Mouse (Mus musculus) intestine, embryonic 15.5 days (tissue): ENCODE results near the gene Lrtm2. TPM values are rescaled to one million over a fixed set of nuclear protein-coding genes. Genes with fewer than 3 reads are reported as not detected.
"Not testable (repeated sequence)": the region's sequence is repeated elsewhere in the genome, so short reads cannot be mapped to it uniquely, and the experiment has no call there.

Experiments
- ATAC-seq: fragments of 200-750 bp; cut with Nextera tagmentation; 2 replicates; pipeline ENCODE4 v1.8.0; 2017; ENCODE audit warnings: moderate TSS enrichment, moderate library complexity
- H3K27ac ChIP-seq: fragments of 300-500 bp; sonication (generic); 2 replicates; pipeline ENCODE4 v1.5.1; 2015; ENCODE audit warnings: mild to moderate bottlenecking, inconsistent platforms
- H3K27me3 ChIP-seq: fragments of 300-500 bp; sonication (generic); replicated peaks from 2 replicates; pipeline ENCODE4 v1.6.1; 2015; ENCODE audit warnings: inconsistent platforms
- H3K36me3 ChIP-seq: fragments of 300-500 bp; sonication (generic); 2 replicates; pipeline ENCODE4 v1.6.1; 2015; ENCODE audit warnings: inconsistent platforms
- H3K4me1 ChIP-seq: fragments of 300-500 bp; sonication (generic); replicated peaks from 2 replicates; pipeline ENCODE4 v1.6.1; 2015; ENCODE audit warnings: inconsistent platforms
- H3K4me2 ChIP-seq: fragments of 300-500 bp; sonication (generic); replicated peaks from 2 replicates; pipeline ENCODE4 v1.6.1; 2015; ENCODE audit warnings: mild to moderate bottlenecking, inconsistent platforms
- H3K4me3 ChIP-seq: fragments of 300-500 bp; sonication (generic); replicated peaks from 2 replicates; pipeline ENCODE4 v1.5.1; 2015; ENCODE audit warnings: inconsistent platforms
- H3K9ac ChIP-seq: fragments of 300-500 bp; sonication (generic); 2 replicates; pipeline ENCODE4 v1.6.1; 2015; ENCODE audit warnings: inconsistent platforms
- H3K9me3 ChIP-seq: fragments of 300-500 bp; sonication (generic); 2 replicates; pipeline ENCODE4 v1.6.1; 2016; ENCODE audit warnings: inconsistent platforms
- WGBS: fragments of 180-500 bp; shearing (Covaris S2); methylation state at CpG from one replicate; pipeline ENCODE4 v1.1.7; 2015; 5-methylcytosine and 5-hydroxymethylcytosine counted together
- polyA plus RNA-seq: library from polyadenylated mRNA; unstranded; fragments of >200 nt; fragmentation: Nextera tagmentation; extraction: Ambion mirVana; gene quantifications from 2 replicates; pipeline ENCODE4 v1.2.1, GENCODE M21; 2015

The Lrtm2 gene
- polyA plus RNA-seq: 0.29 and 0.49 TPM in 2 replicates

DNA sequence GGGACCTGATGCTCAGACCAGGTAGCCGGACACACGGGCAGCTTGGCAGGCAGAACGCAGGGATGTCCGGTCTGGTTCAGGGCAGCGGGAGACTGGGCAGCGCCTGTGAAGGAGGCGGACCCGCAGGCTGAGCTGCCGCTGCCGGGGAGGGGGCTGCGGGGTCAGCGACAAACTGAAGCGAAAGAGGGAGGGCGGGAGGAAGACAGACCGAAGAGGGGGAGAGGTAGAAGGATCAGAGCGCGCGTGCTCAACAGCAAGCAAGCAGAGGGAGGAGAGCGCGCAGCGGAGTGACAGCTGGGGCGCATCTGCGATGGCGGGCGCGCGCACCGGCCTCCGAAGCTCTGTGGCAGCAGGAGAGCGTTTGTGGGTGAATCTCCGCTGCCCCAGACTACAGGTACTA is at the start of gene Lrtm2:
Gene Lrtm2, minus strand, starts transcription at position 261 of the 400 bp plus-strand sequence.
- Histone ChIP-seq H3K9me3 (no peaks in the 10 kb centered on the region), H3K27ac (no peak within 1 kb of the TSS), H3K27me3 (peaks cover 51% of the 10 kb centered on the region), H3K4me2 (peak within 1 kb of the TSS; percentile 56), H3K9ac (no peak within 1 kb of the TSS), H3K36me3 (no peaks in the 10 kb centered on the region), H3K4me3 (peak within 1 kb of the TSS; percentile 26), H3K4me1 (peaks cover 11% of the 10 kb centered on the region)
- WGBS: under 1% methylated on average over 31 of the region's 31 CpGs
- ATAC-seq: no peak

DNA sequence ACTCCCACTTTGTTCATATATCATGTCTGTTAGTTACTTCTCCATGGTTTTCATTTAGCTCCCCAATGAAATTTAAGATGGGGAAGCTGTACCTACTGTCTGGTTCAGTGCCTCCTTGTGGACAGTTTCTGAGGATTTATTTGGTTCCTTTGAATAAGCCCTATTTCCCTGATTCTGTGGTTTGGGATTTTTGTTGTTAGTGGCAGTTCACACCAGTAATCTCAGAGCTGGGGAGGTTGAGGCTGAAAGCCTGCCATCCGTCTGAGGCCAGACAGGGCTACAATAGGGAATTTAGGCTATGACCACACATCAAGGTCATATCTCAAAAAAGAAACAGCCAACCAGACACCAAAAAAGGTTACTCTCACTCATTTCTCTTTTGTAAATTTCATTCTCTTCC is 48.1 kb upstream of the Lrtm2 start:
- H3K27me3 ChIP-seq: no peaks in the 10 kb centered on the region
- H3K27ac ChIP-seq: no peak overlapping the region
- WGBS: 82% methylated on average over 1 of the region's 1 CpGs
- H3K9ac ChIP-seq: no peak overlapping the region
- no peaks in the 10 kb centered on the region for H3K36me3 ChIP-seq
- ATAC-seq: no peak
- no peak overlapping the region for H3K4me2 ChIP-seq
- H3K4me1 ChIP-seq: no peaks in the 10 kb centered on the region
- H3K4me3 ChIP-seq: no peak overlapping the region
- no peaks in the 10 kb centered on the region for H3K9me3 ChIP-seq

DNA sequence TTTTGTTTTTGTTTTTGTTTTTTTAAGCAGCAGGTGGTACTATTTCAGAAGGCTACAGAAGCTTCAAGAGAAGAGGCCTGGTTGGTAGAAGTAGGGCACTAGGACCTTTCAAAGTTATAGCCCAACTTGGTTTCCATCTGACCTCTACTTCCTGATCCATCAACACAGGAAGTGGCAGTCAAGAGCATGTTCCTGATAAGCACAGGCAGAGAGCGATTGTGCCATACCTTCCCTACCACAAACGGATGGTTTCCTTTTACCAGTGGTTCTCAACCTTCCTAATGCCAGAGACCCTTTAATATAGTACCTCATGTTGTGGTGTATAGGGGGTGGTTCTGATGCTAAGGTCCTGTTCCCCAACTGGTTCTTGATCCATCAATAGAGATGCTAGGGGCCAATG is 47.0 kb upstream of the Lrtm2 start:
- Histone ChIP-seq H3K4me3 (no peak overlapping the region), H3K9ac (no peak overlapping the region), H3K4me1 (no peaks in the 10 kb centered on the region), H3K27me3 (no peaks in the 10 kb centered on the region), H3K27ac (no peak overlapping the region), H3K9me3 (no peaks in the 10 kb centered on the region), H3K36me3 (no peaks in the 10 kb centered on the region), H3K4me2 (no peak overlapping the region)
- peak; percentile 46; the same call in 1 of the 2 replicates for ATAC-seq
- WGBS: 41% methylated on average over 2 of the region's 2 CpGs

DNA sequence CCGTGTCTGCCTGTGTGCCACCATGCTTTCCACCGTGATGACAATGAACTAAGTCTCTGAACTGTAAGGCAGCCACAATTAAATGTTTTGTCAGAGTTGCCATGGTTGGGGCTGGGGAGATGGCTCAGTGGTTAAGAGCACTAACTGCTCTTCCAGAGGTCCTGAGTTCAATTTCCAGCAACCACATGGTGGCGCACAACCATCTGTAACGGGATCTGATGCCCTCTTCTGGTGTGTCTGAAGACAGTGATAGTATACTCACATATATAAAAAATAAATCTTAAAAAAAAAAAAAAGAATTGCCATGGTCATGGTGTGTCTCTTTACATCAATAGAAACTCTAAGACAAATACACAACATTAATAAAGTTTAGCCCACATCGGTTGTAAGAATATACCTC is 44.5 kb upstream of the Lrtm2 start:
- Histone ChIP-seq H3K36me3 (no peaks in the 10 kb centered on the region), H3K4me1 (no peaks in the 10 kb centered on the region), H3K9ac (no peak overlapping the region), H3K4me3 (no peak overlapping the region), H3K9me3 (no peaks in the 10 kb centered on the region), H3K4me2 (no peak overlapping the region), H3K27me3 (no peaks in the 10 kb centered on the region), H3K27ac (no peak overlapping the region)
- ATAC-seq: no peak
- WGBS: 74% methylated on average over 5 of the region's 5 CpGs

DNA sequence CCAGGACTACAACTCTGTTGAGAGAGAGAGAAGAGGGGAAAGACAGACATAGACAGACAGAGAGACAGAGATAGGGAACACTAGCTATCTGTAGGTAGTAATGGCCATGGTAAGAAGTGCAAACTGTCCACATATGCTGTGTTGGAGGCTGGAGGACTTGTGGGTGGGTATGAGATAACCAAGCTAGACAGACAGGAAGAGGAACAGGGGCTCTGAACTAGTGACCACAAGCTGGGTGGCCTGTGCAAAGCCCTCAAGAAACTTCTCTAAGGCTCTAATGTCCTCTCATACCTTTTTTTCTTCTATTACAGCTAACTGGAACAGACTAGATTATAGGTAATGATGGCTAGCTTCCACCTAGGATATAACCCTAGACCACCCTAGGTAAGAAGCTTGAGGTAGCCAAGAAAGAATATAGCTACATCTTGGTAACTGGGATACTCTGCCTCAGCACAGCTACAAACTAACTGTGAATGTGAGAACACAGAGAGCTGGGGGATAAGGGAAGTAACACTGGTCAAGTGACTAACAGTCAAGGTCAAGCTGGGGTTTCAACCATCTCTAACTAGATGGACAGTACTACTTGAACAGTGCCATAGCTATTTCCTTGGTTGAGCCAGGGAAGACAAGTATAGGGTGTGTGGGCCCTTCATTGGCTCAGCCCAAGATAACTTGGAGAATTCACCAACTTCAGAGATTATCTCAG is 42.6 kb upstream of the Lrtm2 start:
- H3K4me1 ChIP-seq: no peaks in the 10 kb centered on the region
- no peak overlapping the region for H3K9ac ChIP-seq
- H3K27me3 ChIP-seq: no peaks in the 10 kb centered on the region
- H3K27ac ChIP-seq: no peak overlapping the region
- no peaks in the 10 kb centered on the region; the same call in 1 of the 2 replicates for H3K36me3 ChIP-seq
- no peak overlapping the region for H3K4me2 ChIP-seq
- H3K9me3 ChIP-seq: no peaks in the 10 kb centered on the region
- ATAC-seq: no peak
- H3K4me3 ChIP-seq: no peak overlapping the region

DNA sequence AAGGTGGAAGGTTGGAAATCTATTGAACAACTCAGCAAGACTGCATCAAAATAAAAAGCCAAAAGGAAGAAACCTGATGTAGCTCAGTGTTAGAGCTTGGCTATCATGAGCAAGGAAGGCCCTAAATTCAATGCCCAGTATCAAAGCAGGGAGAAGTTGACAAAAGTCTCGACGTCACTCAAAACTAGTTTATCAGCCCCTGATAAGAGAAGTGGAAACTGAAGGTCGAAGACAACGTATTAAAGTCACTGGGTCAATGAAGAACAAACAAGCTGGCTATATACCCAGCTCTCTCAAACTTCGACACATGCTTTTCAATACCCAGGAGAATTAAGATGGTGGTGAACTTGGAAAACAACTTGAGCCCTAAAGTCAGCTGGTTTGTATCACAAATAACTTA is 41.7 kb upstream of the Lrtm2 start:
- no peak for ATAC-seq
- whole genome bisulfite sequencing: 54% methylated on average over 5 of the region's 5 CpGs
- no peak overlapping the region for H3K9ac ChIP-seq

DNA sequence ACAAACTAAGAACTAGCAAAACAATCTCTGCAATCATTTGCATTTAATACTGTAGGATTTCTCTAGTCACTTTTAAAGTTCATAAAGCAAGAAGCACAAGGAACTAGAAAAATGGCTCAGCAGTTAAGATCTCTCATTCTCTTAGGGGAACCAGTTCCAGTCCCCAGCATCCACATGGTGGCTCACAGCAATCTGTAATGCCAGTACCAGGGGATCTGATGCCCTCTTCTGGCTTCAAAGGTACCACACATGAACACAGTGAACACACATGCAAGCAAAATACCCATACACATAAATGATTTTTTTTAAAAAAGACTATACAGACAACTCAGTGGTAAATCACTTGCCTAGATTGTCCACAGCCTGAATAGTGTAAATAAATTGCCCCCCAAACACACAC is 41.1 kb upstream of the Lrtm2 start:
- H3K9me3 ChIP-seq: no peaks in the 10 kb centered on the region
- no peak for ATAC-seq
- no peak overlapping the region for H3K27ac ChIP-seq
- no peaks in the 10 kb centered on the region for H3K4me1 ChIP-seq
- H3K4me3 ChIP-seq: no peak overlapping the region
- no peak overlapping the region for H3K9ac ChIP-seq
- no peak overlapping the region for H3K4me2 ChIP-seq
- H3K36me3 ChIP-seq: peaks cover 4% of the 10 kb centered on the region; the same call in 1 of the 2 replicates
- no peaks in the 10 kb centered on the region for H3K27me3 ChIP-seq

More for the DNA sequence above, 41.7 kb upstream of the Lrtm2 start:
- Histone ChIP-seq H3K4me1 (no peaks in the 10 kb centered on the region), H3K4me2 (no peak overlapping the region), H3K27me3 (no peaks in the 10 kb centered on the region), H3K9me3 (no peaks in the 10 kb centered on the region), H3K4me3 (no peak overlapping the region), H3K27ac (no peak overlapping the region), H3K36me3 (peaks cover 4% of the 10 kb centered on the region; the same call in 1 of the 2 replicates)

DNA sequence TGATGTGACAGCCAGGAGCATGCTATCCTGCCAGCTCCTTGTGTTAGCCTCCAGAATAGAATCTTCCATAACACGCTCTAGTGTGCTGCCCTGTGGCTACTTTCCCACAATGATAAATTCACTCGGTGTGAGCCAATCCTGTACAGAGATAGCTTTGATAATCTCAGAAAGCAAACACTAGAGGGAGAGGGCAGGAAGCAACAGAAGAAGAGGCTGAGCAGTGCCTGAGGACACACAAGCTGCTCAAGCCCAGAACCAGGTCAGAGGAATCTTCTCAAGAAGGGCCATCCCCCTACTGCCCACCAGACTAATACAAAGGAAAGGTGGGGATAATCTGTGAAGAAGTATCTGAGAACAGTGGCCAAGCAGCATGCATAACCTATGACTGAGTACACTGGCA is 36.8 kb upstream of the Lrtm2 start:
- 0 out of 2 replicates have a peak, but pooled peaks have one; percentile 10 for ATAC-seq
- WGBS: 62% methylated on average over 2 of the region's 2 CpGs
- Histone ChIP-seq H3K4me1 (no peaks in the 10 kb centered on the region), H3K4me2 (no peak overlapping the region), H3K27me3 (no peaks in the 10 kb centered on the region), H3K9ac (no peak overlapping the region), H3K27ac (no peak overlapping the region), H3K36me3 (peaks cover 7% of the 10 kb centered on the region; the same call in 1 of the 2 replicates), H3K4me3 (no peak overlapping the region), H3K9me3 (no peaks in the 10 kb centered on the region)

DNA sequence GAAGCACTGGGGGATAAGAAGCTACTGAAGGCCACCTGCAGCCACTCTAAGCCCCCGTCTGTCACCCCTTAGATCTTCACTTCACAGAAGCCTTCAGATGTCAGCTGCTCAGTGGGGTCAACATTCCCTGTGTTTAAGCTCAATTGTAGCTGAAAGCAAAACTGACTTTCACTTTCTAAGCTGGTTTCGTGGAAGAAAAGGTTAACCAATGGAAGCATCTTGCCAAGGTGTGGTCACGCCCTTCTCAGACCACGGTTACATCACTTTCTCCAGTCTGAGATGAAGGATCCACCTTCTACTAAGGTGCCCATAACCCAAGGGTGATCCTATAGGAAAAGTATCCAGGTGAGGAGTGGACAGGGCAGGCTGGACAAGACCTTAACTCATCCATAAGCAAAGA is 36.2 kb upstream of the Lrtm2 start:
- WGBS: 83% methylated on average over 4 of the region's 4 CpGs
- not testable (repeated sequence) for H3K27ac ChIP-seq, H3K4me1 ChIP-seq, H3K27me3 ChIP-seq, H3K9ac ChIP-seq, H3K36me3 ChIP-seq, H3K4me3 ChIP-seq, H3K4me2 ChIP-seq, H3K9me3 ChIP-seq, ATAC-seq

DNA sequence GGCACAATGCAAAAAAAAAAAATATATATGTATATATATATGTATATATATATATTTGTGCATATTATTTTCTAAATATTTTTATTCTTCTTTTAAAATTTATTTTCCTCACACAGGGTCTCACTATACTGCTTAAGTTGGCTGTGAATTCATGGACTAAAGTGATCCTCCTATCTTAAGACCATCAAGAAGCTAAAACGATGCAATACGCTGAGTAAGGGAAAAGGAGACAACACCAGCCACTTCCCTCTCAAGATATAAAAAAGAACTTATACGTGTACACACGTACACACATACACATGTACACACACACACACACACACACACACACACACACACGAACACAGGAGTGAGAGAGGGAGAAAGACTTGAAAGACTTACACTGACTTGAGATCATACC is 33.0 kb upstream of the Lrtm2 start:
- Histone ChIP-seq H3K27ac (no peak overlapping the region), H3K9me3 (no peaks in the 10 kb centered on the region), H3K4me1 (no peaks in the 10 kb centered on the region), H3K9ac (no peak overlapping the region), H3K4me2 (no peak overlapping the region), H3K27me3 (no peaks in the 10 kb centered on the region), H3K36me3 (peaks cover 22% of the 10 kb centered on the region; the same call in 1 of the 2 replicates), H3K4me3 (no peak overlapping the region)
- 89% methylated on average over 5 of the region's 5 CpGs for WGBS
- ATAC-seq: no peak

DNA sequence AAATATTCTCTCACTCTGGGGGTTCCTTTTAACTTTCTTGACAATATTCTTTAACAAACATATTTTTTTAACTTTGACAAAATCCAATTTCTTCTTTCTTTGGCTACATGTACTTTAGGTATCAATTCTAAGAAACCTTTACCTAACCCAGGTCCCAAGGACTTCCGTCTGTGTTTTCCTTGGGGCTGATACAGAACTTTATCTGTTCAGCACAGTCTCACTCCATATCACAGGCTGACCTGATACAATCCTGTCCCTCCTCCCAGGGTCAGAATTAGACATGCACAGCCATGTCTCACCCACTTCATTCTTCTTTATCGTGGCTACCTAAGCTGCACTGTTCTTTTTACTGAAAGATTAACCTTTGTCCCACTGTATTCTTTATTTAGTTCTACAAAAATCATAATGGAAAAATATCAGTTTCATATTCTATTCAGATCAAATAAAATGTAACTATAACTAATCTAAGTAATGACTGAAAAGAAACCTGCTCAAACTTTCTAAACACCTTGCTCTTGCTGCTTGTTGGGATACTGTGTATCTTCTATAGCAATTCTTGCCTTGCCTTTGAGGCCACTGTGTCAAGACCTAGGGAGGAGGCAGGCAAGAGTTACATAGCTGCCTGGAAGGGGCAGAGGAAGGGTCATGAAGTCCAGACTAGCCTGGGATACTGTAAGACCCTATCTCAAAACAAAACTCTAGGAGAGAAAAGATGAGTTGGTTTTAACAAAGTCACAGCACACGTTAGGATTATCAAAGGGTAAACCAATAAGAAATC is 30.5 kb upstream of the Lrtm2 start:
- H3K4me2 ChIP-seq: no peak overlapping the region
- peaks cover 28% of the 10 kb centered on the region for H3K36me3 ChIP-seq
- no peak overlapping the region for H3K9ac ChIP-seq
- H3K4me3 ChIP-seq: no peak overlapping the region
- no peaks in the 10 kb centered on the region for H3K4me1 ChIP-seq
- no peak overlapping the region for H3K27ac ChIP-seq
- H3K9me3 ChIP-seq: no peaks in the 10 kb centered on the region
- H3K27me3 ChIP-seq: no peaks in the 10 kb centered on the region
- no peak; the same call in 1 of the 2 replicates for ATAC-seq
- 86% methylated on average over 3 of the region's 3 CpGs for WGBS

DNA sequence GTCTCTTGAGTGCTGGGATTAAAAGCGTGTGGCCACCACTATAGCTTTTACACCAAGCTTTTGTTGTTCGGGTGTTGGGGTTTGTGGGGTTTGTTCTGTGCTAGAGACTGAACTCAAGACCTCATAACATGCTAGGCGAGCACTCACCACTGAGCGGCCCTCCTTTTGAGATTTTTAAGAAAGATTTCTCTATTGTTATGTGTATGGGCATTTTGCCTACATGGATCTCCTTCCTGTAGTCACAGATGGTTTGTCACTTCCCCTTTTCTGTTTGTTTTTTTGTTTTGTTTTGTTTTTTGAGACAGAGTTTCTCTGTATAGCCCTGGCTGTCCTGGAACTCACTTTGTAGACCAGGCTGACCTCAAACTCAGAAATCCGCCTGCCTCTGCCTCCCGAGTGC is 29.7 kb upstream of the Lrtm2 start:
- H3K27ac ChIP-seq, H3K4me1 ChIP-seq, H3K4me2 ChIP-seq, ATAC-seq, H3K4me3 ChIP-seq, H3K27me3 ChIP-seq, H3K9ac ChIP-seq, H3K9me3 ChIP-seq: not testable (repeated sequence)
- peaks cover 30% of the 10 kb centered on the region for H3K36me3 ChIP-seq
- 91% methylated on average over 6 of the region's 6 CpGs for WGBS
